Mouse (Mus musculus): ENCODE results near the gene Znrf3. TPM values are rescaled to one million over a fixed set of nuclear protein-coding genes. Genes with fewer than 3 reads are reported as not detected.

Znrf3 gene
- polyA plus RNA-seq, 1 experiment, result 2.3 TPM

GRCm38 (mm10) chr11:5355266-5355764 is 89.3 kb downstream of the Znrf3 start:
- no peak for TF ChIP-seq GATA1 (IDR thresholded peaks at IDR 0.05; ENCODE audit: low read length)

- no peak for TF ChIP-seq GATA1 (IDR thresholded peaks at IDR 0.05; ENCODE audit: low read length)
Measured at GRCm38 (mm10) chr11:5354753-5355152, 89.9 kb downstream of the Znrf3 start.

GRCm38 (mm10) chr11:5353032-5353431 is 91.6 kb downstream of the Znrf3 start:
- no peak for TF ChIP-seq GATA1 (IDR thresholded peaks at IDR 0.05; ENCODE audit: low read length)

GRCm38 (mm10) chr11:5349483-5349882 is 95.2 kb downstream of the Znrf3 start:
- TF ChIP-seq GATA1 (IDR thresholded peaks at IDR 0.05; ENCODE audit: low read length), result no peak

GRCm38 (mm10) chr11:5346845-5347640 is 97.6 kb downstream of the Znrf3 start:
- no peak for TF ChIP-seq GATA1 (IDR thresholded peaks at IDR 0.05; ENCODE audit: low read length)

- no peak for TF ChIP-seq GATA1 (IDR thresholded peaks at IDR 0.05; ENCODE audit: low read length)
Measured at GRCm38 (mm10) chr11:5343748-5344147, 100.9 kb downstream of the Znrf3 start.

- TF ChIP-seq GATA1 (IDR thresholded peaks at IDR 0.05; ENCODE audit: low read length), result no peak
Measured at GRCm38 (mm10) chr11:5339732-5340131, 104.9 kb downstream of the Znrf3 start.

GRCm38 (mm10) chr11:5336852-5337251 is 107.8 kb downstream of the Znrf3 start:
- no peak for TF ChIP-seq GATA1 (IDR thresholded peaks at IDR 0.05; ENCODE audit: low read length)

- TF ChIP-seq GATA1 (IDR thresholded peaks at IDR 0.05; ENCODE audit: low read length), result no peak
Measured at GRCm38 (mm10) chr11:5336269-5336668, 108.4 kb downstream of the Znrf3 start.

GRCm38 (mm10) chr11:5330851-5331250 is 113.8 kb downstream of the Znrf3 start:
- TF ChIP-seq GATA1 (IDR thresholded peaks at IDR 0.05; ENCODE audit: low read length), result no peak

GRCm38 (mm10) chr11:5327693-5328092 is 117.0 kb downstream of the Znrf3 start:
- TF ChIP-seq GATA1 (IDR thresholded peaks at IDR 0.05; ENCODE audit: low read length), result no peak

- TF ChIP-seq GATA1 (IDR thresholded peaks at IDR 0.05; ENCODE audit: low read length), result no peak
Measured at GRCm38 (mm10) chr11:5326252-5326651, 118.4 kb downstream of the Znrf3 start.

- no peak for TF ChIP-seq GATA1 (IDR thresholded peaks at IDR 0.05; ENCODE audit: low read length)
Measured at GRCm38 (mm10) chr11:5325217-5325616, 119.4 kb downstream of the Znrf3 start.

GRCm38 (mm10) chr11:5324296-5324695 is 120.4 kb downstream of the Znrf3 start:
- no peak for TF ChIP-seq GATA1 (IDR thresholded peaks at IDR 0.05; ENCODE audit: low read length)

GRCm38 (mm10) chr11:5321687-5322086 is 123.0 kb downstream of the Znrf3 start:
- TF ChIP-seq GATA1 (IDR thresholded peaks at IDR 0.05; ENCODE audit: low read length), result no peak

- no peak for TF ChIP-seq GATA1 (IDR thresholded peaks at IDR 0.05; ENCODE audit: low read length)
Measured at GRCm38 (mm10) chr11:5318976-5319375, 125.7 kb downstream of the Znrf3 start.
